Mouse (Mus musculus): ENCODE data around the gene Ip6k1.

The Ip6k1 gene

GRCm38 (mm10) chr9:108027867-108028266 is 25.6 kb downstream of the Ip6k1 start:
- DNase-seq (ENCODE audit: low spot score), result no peak

DNA sequence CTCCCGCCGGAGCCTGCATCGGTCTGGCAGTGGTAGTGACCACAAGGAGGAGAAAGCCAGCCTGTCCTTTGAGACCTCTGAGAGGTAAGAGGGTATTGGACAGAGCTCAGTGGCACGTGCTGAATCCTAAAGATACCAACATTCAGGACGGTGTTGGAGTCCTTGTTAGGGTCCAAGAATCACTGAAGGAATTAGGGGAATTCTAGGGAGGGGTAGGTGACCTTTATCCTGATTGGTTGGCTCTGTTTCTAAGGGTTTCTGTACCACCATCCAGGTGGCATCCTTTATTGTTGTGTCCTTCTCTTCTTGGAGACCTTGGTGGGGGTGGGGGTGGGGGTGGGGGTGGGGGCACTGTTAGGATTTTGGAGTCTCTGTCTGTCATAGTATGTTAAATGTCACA is 29.8 kb downstream of the Ip6k1 start:
- DNase-seq (ENCODE audit: low spot score), result no peak

DNA sequence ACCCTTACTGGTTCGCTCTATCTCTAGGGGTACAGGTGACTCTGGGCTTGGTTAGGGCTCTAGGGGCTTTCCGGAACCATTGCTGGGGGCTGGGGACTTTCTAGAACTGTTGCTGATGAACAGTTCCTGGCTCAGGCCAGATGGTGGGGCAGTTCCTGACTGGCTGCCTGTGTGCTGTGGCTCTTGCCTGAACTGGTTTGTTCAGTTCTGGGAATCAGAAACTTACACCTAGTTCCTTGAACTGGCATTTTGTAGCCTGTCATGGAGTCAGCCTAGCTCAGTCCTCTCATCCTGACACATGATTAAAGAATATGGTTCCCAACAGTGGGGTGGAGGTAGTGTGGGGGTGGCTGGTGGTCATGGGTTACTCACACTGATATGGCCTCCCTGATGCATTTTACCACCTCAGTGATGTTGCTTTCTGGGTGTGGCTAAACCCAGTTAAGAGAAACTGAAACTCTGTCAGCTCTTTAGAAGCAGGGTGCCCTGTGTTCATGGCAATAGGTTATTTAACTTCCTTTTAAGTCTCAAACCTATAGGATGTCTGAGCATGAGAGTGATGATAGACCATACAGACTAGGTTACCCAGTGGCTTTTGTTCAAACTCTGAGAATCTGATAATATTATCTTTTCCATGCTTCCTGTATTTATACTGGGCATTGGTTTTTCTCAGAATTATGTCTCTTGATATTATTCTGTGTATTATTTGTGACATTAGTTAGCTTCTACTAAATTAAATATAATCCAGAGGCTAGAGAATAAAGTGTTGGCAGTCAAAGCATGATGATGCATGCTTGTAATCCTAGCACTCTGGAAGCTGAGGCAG is 33.2 kb downstream of the Ip6k1 start:
- DNase-seq (ENCODE audit: low spot score), result no peak

- DNase-seq (ENCODE audit: low spot score), result no peak
Observed at GRCm38 (mm10) chr9:108044751-108045492, 42.6 kb downstream of the Ip6k1 start.

GRCm38 (mm10) chr9:108046582-108046981 is 44.3 kb downstream of the Ip6k1 start:
- no peak for DNase-seq (ENCODE audit: low spot score)

DNA sequence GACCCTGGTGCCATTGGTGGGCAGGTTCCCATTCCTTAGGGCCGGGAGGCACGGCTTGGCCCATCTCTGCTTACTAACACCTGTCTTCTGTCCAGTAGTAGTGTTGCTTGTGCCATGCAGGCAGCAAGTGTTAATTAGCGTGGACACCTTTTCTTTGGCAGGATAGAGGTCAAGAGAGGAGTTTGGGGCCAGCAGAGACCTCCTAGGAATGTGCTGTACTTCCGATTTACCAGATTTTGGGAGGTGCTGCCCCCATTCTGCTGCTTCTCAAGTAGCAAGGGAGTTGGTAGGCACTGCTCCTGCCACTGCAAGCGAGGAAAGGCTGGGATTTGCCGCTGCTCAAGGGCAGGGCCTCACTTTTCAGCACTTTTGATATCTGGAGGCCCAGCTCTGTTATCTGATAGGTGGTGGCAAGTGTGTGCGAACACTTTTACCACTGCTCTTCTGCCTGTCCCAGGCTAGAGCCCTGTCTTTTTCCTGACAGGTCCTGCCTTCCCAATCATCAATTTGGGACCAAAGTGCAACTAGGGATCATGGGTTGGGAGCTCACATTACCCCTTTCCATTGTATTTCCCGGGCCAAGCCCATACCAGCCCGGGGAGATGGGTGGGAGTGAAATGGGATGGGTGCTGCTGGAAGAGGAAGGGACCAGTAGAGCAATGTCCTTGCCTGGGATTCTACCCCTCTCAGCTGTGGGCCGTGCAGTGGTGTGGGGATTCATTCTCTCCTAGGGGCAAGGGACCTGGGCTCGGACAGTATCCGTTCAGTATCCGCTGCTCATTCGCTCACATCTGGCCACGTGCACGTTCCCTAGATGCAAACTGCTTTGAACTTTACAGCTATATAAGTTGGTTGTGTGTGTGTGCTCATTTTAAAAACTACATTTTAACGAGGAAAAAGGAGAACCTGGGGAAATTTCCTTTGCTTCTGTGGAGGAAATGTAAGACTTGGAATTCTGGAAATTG is 45.6 kb downstream of the Ip6k1 start:
- no peak for DNase-seq (ENCODE audit: low spot score)

- DNase-seq (ENCODE audit: low spot score), result no peak
Observed at GRCm38 (mm10) chr9:108048566-108048955, 46.3 kb downstream of the Ip6k1 start.

GRCm38 (mm10) chr9:108049016-108049455 is 46.7 kb downstream of the Ip6k1 start, which contains the start of gene Gmppb:
Gmppb (plus strand) TSS chr9:108049242.
- DNase-seq (ENCODE audit: low spot score), result peak; percentile 96

- no peak for DNase-seq (ENCODE audit: low spot score)
Observed at GRCm38 (mm10) chr9:108049561-108050251, 47.4 kb downstream of the Ip6k1 start.

GRCm38 (mm10) chr9:108051184-108051930 is 49.1 kb downstream of the Ip6k1 start:
- DNase-seq (ENCODE audit: low spot score), result no peak

DNA sequence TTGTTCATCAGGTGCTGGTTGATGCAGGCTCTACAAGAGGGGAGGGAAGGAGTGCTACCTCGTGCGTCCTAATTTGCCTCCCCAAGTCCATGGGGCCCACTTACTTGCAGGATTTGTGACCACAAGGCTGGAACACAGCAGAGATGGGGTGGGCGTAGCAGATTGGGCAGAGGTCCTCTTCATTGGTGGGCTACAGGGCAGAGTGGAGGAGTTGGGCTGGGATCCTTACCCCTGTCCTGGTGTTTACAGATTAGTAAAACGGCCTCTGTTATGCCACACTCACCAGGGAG is 49.6 kb downstream of the Ip6k1 start:
- DNase-seq (ENCODE audit: low spot score), result no peak

- no peak for DNase-seq (ENCODE audit: low spot score)
Observed at GRCm38 (mm10) chr9:108052411-108052810, 50.1 kb downstream of the Ip6k1 start.

GRCm38 (mm10) chr9:108052885-108053664 is 50.8 kb downstream of the Ip6k1 start, which contains the start of gene Amigo3:
Amigo3 (plus strand) TSS chr9:108053159.
- DNase-seq (ENCODE audit: low spot score), result peak; percentile 91

DNA sequence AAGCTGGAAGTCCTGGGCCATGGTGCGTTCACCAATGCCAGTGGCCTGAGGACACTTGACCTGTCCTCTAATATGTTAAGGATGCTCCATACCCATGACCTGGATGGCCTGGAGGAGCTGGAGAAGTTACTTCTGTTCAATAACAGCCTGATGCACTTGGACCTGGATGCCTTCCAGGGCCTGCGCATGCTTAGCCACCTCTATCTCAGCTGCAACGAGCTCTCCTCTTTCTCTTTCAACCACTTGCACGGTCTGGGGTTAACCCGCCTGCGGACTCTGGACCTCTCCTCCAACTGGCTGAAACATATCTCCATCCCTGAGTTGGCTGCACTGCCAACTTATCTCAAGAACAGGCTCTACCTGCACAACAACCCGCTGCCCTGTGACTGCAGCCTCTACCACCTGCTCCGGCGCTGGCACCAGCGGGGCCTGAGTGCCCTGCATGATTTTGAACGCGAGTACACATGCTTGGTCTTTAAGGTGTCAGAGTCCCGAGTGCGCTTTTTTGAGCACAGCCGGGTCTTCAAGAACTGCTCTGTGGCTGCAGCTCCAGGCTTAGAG is 51.4 kb downstream of the Ip6k1 start:
- DNase-seq (ENCODE audit: low spot score), result no peak

- DNase-seq (ENCODE audit: low spot score), result no peak
Observed at GRCm38 (mm10) chr9:108054331-108055040, 52.2 kb downstream of the Ip6k1 start.

DNA sequence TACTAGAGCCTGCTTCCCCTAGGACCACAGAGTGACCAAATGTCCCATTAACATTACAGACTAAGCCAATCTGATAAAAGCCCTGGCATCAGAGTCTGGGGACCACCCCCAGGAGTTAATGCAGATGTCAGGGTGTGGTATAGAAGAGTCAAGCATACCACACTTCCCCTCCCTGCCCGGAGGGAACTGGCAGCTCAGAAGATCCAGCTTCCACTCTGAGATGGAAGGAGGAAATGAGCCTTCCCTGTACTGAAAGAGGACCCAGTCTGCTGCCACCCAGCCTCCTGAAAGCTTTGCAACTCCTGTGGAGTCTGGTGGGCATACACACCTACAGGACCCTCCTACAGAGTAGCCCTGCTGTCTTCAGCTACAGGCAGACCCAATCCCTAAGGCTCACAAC is 52.8 kb downstream of the Ip6k1 start:
- no peak for DNase-seq (ENCODE audit: low spot score)

DNA sequence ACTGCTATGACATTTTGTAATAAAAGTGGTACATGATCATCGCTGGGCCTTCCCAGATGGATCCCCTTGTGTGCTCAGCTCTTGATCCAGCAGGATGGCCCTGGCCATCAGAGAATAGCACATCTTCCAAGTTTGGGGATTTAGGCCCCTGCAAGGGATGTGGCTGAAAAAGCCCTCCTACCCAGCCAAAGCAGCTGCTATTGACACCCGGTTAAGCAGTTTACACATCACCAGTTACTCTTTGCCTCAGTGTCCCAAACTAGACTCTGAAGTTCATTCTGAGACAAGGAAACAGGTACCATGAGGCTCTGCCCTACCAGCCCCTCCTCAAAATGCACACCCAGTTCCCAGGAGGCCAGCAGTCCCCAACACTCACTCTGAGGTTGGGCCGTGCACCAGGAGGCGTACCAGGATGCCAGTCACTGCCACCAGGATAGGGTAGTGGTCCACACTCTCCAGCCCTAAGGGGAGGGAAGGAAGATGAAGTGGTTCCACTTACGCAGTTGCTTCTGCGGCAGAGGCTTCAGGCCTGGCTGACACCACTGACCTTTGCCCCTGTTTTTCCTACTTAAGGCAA is 53.4 kb downstream of the Ip6k1 start:
- no peak for DNase-seq (ENCODE audit: low spot score)

- no peak for DNase-seq (ENCODE audit: low spot score)
Observed at GRCm38 (mm10) chr9:108056361-108057261, 54.3 kb downstream of the Ip6k1 start.
